Mouse (Mus musculus) midbrain, embryonic 11.5 days (tissue): ENCODE data around the gene Olfr97. TPM values are rescaled to one million over a fixed set of nuclear protein-coding genes. Genes with fewer than 3 reads are reported as not detected.

Source experiments
- ATAC-seq: fragments of 200-750 bp; cut with Nextera tagmentation; 2 replicates; pipeline ENCODE4 v1.8.0; 2017; ENCODE audit warnings: moderate TSS enrichment, moderate library complexity; ENCODE audit not compliant: low FRiP score
- DNase-seq: peaks from one replicate; pipeline ENCODE4 v3.0.0; 2015; ENCODE audit warnings: low spot score; ENCODE audit errors: missing footprints
- H3K27ac ChIP-seq: fragments of 300-500 bp; sonication (generic); 2 replicates; pipeline ENCODE4 v1.5.1; 2014; ENCODE audit warnings: low read depth, low read length
- H3K27me3 ChIP-seq: fragments of 300-500 bp; sonication (generic); 2 replicates; pipeline ENCODE4 v1.6.1; 2014; ENCODE audit warnings: mild to moderate bottlenecking, low read length, moderate library complexity, mixed read lengths; ENCODE audit not compliant: control insufficient read depth, insufficient read depth
- H3K36me3 ChIP-seq: fragments of 300-500 bp; sonication (generic); 2 replicates; pipeline ENCODE4 v1.6.1; 2014; ENCODE audit warnings: mild to moderate bottlenecking, low read length, moderate library complexity, mixed read lengths; ENCODE audit not compliant: control insufficient read depth, insufficient read depth
- H3K4me1 ChIP-seq: fragments of 300-500 bp; sonication (generic); 2 replicates; pipeline ENCODE4 v1.6.1; 2014; ENCODE audit warnings: low read length; ENCODE audit not compliant: control insufficient read depth, insufficient read depth
- H3K4me2 ChIP-seq: fragments of 300-500 bp; sonication (generic); 2 replicates; pipeline ENCODE4 v1.6.1; 2014; ENCODE audit warnings: mild to moderate bottlenecking, moderate library complexity
- H3K4me3 ChIP-seq: fragments of 300-500 bp; sonication (generic); 2 replicates; pipeline ENCODE4 v1.5.1; 2014; ENCODE audit warnings: low read depth, low read length
- H3K9ac ChIP-seq: fragments of 300-500 bp; sonication (generic); 2 replicates; pipeline ENCODE4 v1.6.1; 2014; ENCODE audit warnings: low read length
- H3K9me3 ChIP-seq: fragments of 300-500 bp; sonication (generic); 2 replicates; pipeline ENCODE4 v1.6.1; 2016; ENCODE audit warnings: low read length; ENCODE audit not compliant: control insufficient read depth
- WGBS: fragments of 180-500 bp; shearing (Covaris S2); extraction: QIAGEN DNeasy Blood & Tissue Kit; methylation state at CpG from one replicate; pipeline ENCODE4 v1.1.7; 2014; 5-methylcytosine and 5-hydroxymethylcytosine counted together
- polyA plus RNA-seq: library from polyadenylated mRNA; unstranded; fragments of >200 nt; fragmentation: Nextera tagmentation; extraction: Ambion mirVana; gene quantifications from 2 replicates; pipeline ENCODE4 v1.2.1, GENCODE M21; 2014

The Olfr97 gene
- polyA plus RNA-seq, 1 experiment from 2014 or later: not detected

DNA sequence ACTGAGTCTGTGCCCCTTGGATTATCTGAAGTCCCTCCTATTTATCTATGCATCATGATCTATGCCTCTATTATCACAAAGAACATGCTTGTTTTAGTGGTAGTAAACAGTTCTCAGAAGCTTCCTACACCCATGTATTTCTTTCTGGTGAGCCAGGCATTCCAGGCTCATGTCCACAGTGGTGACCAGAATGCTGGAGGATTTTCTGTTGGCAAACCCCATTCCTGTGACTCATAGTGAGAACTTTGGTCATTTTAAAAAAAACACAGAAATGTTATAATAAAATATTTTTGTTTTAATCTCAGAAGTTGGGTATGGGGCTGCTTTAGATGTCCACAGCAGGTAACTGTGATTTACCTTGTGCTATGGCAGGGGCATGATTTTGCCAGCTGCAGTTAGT is 12.3 kb upstream of the Olfr97 start:
- H3K9ac ChIP-seq: no peak overlapping the region
- no peaks in the 10 kb centered on the region for H3K4me1 ChIP-seq
- DNase-seq (no peak), ATAC-seq (no peak)
- no peaks in the 10 kb centered on the region for H3K9me3 ChIP-seq
- no peak overlapping the region for H3K4me2 ChIP-seq
- no peak overlapping the region for H3K4me3 ChIP-seq
- no peak overlapping the region for H3K27ac ChIP-seq
- no peaks in the 10 kb centered on the region for H3K27me3 ChIP-seq
- H3K36me3 ChIP-seq: no peaks in the 10 kb centered on the region

DNA sequence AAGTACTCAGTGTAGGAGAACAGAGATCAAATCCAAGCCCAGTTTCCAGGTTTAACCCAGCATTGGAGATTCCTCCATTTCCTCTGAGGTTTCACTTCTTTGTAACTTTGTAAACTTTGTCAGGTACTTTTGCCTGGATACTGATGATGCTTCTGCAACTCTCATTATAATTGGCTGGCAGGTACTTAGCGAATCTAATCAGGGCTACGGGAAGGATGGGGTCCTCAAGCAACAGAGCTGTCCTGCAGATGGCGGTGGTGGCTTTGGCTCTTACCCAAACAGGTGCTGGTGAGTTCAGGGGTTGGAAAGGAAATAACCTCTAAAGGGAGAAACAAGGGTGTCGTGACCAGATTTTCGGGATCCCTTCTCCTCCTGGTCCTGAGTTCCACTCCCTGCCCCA is 9.6 kb upstream of the Olfr97 start:
- Histone ChIP-seq H3K9me3 (no peaks in the 10 kb centered on the region), H3K27ac (no peak overlapping the region), H3K4me2 (no peak overlapping the region), H3K27me3 (no peaks in the 10 kb centered on the region), H3K36me3 (no peaks in the 10 kb centered on the region), H3K4me3 (no peak overlapping the region), H3K9ac (no peak overlapping the region), H3K4me1 (no peaks in the 10 kb centered on the region)
- WGBS: 35% methylated on average over 5 of the region's 5 CpGs
- ATAC-seq (no peak), DNase-seq (no peak)

DNA sequence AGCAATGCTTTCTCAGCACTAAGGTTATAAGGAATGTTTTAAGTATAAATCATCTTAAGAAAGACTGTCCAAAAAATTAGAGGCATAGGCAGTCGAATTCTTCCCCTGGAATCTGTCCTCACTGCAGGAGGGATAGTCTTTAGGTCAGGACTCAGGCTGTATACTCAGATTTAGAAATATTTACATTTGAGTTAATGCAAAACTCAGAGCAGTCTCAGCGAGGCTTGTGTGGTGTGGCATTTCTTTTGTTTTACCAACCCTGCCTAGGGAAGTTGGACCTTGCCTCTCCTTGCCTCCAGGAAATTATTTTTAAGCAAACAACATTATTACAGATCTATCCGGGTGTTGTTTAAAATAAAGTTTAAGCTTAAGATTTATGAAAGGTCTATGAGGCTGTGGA is 5.1 kb upstream of the Olfr97 start:
- no peak overlapping the region for H3K9ac ChIP-seq
- DNase-seq (no peak), ATAC-seq (no peak)
- H3K4me2 ChIP-seq: no peak overlapping the region
- H3K9me3 ChIP-seq: no peaks in the 10 kb centered on the region
- no peak overlapping the region for H3K4me3 ChIP-seq
- no peaks in the 10 kb centered on the region for H3K27me3 ChIP-seq
- 64% methylated on average over 3 of the region's 3 CpGs for WGBS
- H3K27ac ChIP-seq: no peak overlapping the region
- no peaks in the 10 kb centered on the region for H3K36me3 ChIP-seq
- H3K4me1 ChIP-seq: no peaks in the 10 kb centered on the region

DNA sequence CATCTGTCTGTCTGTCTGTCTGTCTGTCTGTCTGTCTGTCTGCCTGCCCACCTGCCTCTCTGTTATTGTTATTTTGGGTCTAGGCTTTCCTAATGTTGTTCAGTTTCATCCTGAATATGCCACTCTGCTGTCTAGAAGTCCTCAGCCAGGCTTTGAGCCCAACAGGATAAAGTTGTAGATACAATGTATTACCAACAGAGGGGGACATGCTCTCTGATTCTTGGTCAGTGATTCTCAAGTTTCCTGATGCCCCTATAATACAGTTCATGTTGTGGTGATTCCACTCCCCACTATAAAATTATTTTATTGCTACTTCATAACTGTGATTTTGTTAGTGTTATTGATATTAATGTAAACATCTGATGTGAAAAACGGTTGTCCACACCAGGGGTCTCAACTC is 15.3 kb downstream of the Olfr97 start:
- H3K27me3 ChIP-seq: no peaks in the 10 kb centered on the region
- no peak overlapping the region for H3K4me2 ChIP-seq
- no peak overlapping the region for H3K9ac ChIP-seq
- DNase-seq: no peak
- H3K36me3 ChIP-seq: no peaks in the 10 kb centered on the region
- H3K4me3 ChIP-seq: no peak overlapping the region
- ATAC-seq: no peak
- no peak overlapping the region for H3K27ac ChIP-seq
- H3K4me1 ChIP-seq: no peaks in the 10 kb centered on the region
- WGBS: 33% methylated on average over 1 of the region's 1 CpGs
- no peaks in the 10 kb centered on the region for H3K9me3 ChIP-seq

DNA sequence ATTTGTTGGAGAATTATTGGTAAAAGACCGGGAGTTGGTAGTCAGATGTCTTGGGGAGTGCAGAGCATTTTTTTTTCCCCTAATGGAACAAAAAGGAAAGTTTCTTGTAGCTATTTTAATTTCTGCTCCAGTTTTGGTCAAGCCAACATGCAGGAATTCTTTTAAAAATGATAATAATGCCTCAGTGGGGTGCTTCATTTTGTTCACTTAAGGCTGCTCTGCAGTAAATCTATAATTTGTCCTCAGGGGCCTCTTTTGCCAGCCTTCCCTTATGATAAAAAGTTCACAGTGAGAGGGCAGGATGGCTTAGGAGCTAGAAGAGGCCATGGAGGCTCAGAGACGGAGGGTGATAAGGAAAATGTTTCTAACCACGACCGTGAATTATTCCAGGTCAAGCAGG is 17.3 kb downstream of the Olfr97 start, which contains the start of gene Olfr96:
Gene Olfr96, plus strand, starts transcription at position 301 of the 400 bp plus-strand sequence.
- 64% methylated on average over 4 of the region's 4 CpGs for WGBS
- Histone ChIP-seq H3K9ac (no peak within 1 kb of the TSS), H3K4me1 (no peaks in the 10 kb centered on the region), H3K9me3 (no peaks in the 10 kb centered on the region), H3K36me3 (no peaks in the 10 kb centered on the region), H3K27me3 (no peaks in the 10 kb centered on the region), H3K4me2 (no peak within 1 kb of the TSS), H3K27ac (no peak within 1 kb of the TSS), H3K4me3 (no peak within 1 kb of the TSS)
- DNase-seq (no peak), ATAC-seq (no peak)

DNA sequence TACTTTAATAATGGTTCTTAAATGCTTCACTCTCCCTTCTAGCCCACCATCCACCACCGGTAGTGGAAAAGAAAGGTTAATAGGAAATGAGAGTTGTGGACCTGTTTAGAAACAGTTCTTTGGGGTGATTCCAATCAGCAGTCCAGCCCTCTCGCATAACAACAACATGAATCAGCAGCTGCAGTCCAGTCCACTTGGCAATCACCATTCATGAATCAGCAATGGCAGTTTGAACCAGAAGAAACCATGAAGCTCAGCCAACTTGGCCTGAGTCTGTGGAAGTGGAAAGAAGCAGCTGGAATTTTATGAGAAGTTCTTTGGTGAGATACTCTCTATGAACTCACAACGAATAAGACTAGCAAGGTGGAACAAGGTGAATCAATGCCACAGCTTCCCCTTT is 18.6 kb downstream of the Olfr97 start:
- ATAC-seq: no peak
- Histone ChIP-seq H3K27me3 (no peaks in the 10 kb centered on the region), H3K9me3 (no peaks in the 10 kb centered on the region), H3K36me3 (no peaks in the 10 kb centered on the region), H3K4me3 (no peak overlapping the region), H3K9ac (no peak overlapping the region), H3K4me1 (no peaks in the 10 kb centered on the region), H3K4me2 (no peak overlapping the region), H3K27ac (no peak overlapping the region)
- WGBS: 86% methylated on average over 3 of the region's 3 CpGs
- no peak for DNase-seq

DNA sequence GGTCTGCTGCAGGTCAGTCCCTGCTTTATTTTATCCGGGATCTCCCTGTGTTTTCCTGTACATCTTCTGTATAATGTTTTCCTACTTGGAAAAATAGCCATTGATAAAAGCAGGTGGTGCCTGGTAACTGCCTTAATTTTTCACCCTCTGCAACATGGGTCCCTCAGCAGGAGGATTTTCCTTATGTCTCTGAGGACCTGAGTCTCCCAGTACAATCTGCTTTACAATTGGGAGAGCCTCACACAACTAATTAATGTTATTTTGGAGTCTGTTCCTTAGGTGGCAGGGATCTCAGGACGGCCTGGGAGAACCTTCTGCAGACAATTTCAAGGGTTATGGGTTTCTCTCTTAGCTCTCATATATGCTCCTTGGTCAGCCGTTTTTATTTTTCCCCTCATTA is 24.1 kb downstream of the Olfr97 start, which contains the start of gene Olfr95:
Gene Olfr95, minus strand, starts transcription at position 101 of the 400 bp plus-strand sequence.
- Histone ChIP-seq H3K9me3 (no peaks in the 10 kb centered on the region), H3K4me3 (no peak within 1 kb of the TSS), H3K36me3 (no peaks in the 10 kb centered on the region), H3K27ac (no peak within 1 kb of the TSS), H3K4me2 (no peak within 1 kb of the TSS), H3K4me1 (no peaks in the 10 kb centered on the region), H3K9ac (no peak within 1 kb of the TSS), H3K27me3 (peaks cover 8% of the 10 kb centered on the region)
- no peak for ATAC-seq
- 78% methylated on average over 3 of the region's 3 CpGs for WGBS
- DNase-seq: peak; percentile 10

DNA sequence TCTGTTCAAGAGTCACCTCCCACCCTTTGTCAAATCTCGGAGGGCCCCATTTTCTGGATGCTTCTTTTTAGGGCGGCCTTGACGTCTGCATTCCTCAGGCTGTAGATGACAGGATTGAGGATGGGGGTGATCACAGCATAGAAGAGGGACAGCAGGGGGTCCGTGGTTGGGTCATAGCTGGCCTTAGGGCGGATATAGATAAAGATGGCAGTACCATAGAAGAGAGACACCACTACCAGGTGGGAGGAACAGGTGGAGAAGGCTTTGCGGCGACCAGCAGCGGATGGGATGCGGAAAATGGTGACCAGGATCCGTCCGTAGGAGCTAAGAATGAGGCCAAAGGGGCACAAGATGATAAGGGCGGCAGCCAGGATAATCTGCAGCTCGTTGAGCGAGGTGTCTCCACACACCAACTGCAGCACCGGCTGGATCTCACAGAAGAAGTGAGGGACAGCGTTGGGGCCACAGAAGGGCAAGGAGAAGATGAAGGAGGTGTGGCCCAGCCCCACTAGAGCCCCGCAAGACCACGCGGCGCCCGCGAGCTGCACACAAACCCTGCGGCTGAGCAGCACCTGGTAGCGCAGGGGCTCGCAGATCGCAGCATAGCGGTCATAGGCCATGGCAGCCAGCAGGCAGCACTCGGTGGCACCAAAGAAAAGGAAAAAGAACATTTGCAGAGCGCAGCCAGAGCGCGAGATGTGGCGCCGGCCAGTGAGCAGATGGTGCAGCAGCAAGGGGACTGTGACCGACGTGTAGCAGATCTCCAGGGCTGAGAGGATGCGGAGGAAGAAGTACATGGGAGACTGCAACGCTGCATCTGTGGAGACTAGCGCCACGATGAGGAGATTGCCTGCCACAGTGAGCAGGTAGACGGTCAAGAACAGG is 26.0 kb downstream of the Olfr97 start:
- peak overlapping the region; percentile 47 for H3K9ac ChIP-seq
- 18% methylated on average over 40 of the region's 40 CpGs for WGBS
- H3K4me2 ChIP-seq: peak overlapping the region; percentile 56
- DNase-seq: peak; percentile 85
- peak; percentile 65 for ATAC-seq
- H3K4me3 ChIP-seq: peak overlapping the region; percentile 30
- H3K4me1 ChIP-seq: no peaks in the 10 kb centered on the region
- no peaks in the 10 kb centered on the region for H3K36me3 ChIP-seq
- H3K27me3 ChIP-seq: peaks cover 8% of the 10 kb centered on the region
- H3K27ac ChIP-seq: no peak overlapping the region
- no peaks in the 10 kb centered on the region for H3K9me3 ChIP-seq

DNA sequence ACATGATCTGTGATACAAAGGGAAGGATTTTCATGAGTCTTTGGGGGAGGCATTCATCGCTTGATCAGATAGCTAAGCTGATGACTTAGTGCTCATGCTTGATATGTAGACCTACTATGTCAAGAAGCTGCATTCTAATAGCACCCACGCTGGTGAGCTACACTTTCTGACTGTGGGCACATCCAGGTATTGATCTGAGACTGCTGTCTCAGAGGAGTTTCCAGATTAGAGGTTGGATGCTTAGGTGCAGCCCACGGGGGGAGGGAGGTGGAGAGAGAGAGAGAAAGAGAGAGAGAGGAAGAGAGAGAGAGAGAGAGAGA is 33.3 kb downstream of the Olfr97 start:
- WGBS: 24% methylated on average over 3 of the region's 3 CpGs
- DNase-seq (no peak), ATAC-seq (peak; percentile 67)
- no peaks in the 10 kb centered on the region for H3K36me3 ChIP-seq
- no peaks in the 10 kb centered on the region for H3K9me3 ChIP-seq
- H3K9ac ChIP-seq: no peak overlapping the region
- no peaks in the 10 kb centered on the region for H3K27me3 ChIP-seq
- H3K4me2 ChIP-seq: no peak overlapping the region
- no peak overlapping the region for H3K4me3 ChIP-seq
- H3K4me1 ChIP-seq: no peaks in the 10 kb centered on the region
- H3K27ac ChIP-seq: no peak overlapping the region
